Mouse (Mus musculus): ENCODE measurements at regions not wholly inside any gene's neighbourhood (a gene's known extent, or its start where the extent isn't known, plus 50 kb on each side); places are given as distances from the start of the nearest gene placed in this dataset.

DNA sequence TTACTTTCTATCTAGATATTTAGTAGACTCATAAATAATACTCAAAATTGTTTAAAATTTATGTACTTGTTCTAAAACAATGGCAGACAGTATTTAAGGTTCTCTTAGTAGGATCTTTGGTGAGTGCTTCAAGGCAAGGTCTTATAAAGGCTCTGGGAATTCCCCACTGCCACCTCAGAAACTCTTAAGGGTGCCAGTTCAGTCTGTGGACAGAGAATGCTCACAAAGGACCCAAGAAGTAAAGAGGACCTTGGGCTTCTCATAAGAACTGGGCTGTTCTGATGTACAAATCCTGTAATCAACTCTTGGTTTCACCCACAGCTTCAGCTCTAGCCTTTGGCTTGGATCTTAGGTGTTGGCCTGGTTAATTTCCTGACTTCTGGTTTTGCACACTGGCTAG, 358.8 kb upstream of the Zeb2 start:
- Histone ChIP-seq H3K36me3 (no peaks in the 10 kb centered on the region), H3K4me1 (no peaks in the 10 kb centered on the region), H3K9ac (no peak overlapping the region), H3K9me3 (no peaks in the 10 kb centered on the region), H3K27me3 (no peaks in the 10 kb centered on the region), H3K4me2 (replicated peaks) (no peak overlapping the region), H3K27ac (no peak overlapping the region), H3K4me3 (no peak overlapping the region)
- ATAC-seq (ENCODE audit: low FRiP score, low read depth): no peak

DNA sequence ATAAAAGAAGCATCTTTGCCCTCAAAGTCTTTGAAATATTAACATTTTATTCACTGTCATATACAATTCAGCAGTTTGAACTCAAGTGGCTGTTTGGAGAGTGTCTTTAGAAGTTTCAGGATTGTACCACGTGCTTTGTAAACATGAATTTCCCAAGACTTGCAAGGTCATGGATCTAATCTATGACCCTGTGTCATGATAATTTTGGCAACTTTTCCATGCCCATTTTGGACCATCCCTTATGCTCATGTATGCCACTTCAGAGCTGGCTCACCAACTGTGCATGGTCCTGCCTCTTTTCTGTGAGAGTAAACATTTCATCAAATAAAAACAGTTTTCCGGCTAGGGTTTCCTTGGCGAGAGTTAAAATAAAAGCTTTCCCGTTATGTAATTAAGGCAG, 347.1 kb upstream of the Zeb2 start:
- no peaks in the 10 kb centered on the region for H3K9me3 ChIP-seq
- 82% methylated on average over 4 of the region's 4 CpGs for WGBS
- no peaks in the 10 kb centered on the region for H3K27me3 ChIP-seq
- H3K27ac ChIP-seq: no peak overlapping the region
- H3K9ac ChIP-seq: no peak overlapping the region
- no peak overlapping the region for H3K4me2 ChIP-seq (replicated peaks)
- no peak for ATAC-seq (ENCODE audit: low FRiP score, low read depth)
- no peaks in the 10 kb centered on the region for H3K36me3 ChIP-seq
- no peak overlapping the region for H3K4me3 ChIP-seq
- no peaks in the 10 kb centered on the region for H3K4me1 ChIP-seq

DNA sequence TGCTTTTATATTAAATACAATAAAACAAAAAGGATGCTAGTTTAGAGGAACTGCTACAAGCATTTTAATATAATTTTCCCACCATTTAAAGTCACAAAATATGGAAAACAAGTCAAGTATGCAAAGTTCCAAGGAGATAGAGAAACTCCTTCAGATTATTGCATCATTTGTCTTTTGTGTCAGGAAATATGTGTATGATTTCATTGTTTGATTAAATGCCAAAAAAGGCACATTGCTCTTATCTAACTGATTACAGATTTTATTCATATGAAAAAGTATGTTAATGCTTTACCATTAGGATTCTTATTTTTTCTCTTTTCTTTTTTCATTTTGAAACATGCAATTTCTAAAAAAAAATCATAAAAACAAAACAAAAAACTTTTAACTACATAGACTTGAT, 342.2 kb upstream of the Zeb2 start:
- ATAC-seq (ENCODE audit: low FRiP score, low read depth): no peak
- no peak overlapping the region for H3K4me3 ChIP-seq
- H3K4me1 ChIP-seq: no peaks in the 10 kb centered on the region
- no peaks in the 10 kb centered on the region for H3K36me3 ChIP-seq
- no peaks in the 10 kb centered on the region for H3K27me3 ChIP-seq
- no peak overlapping the region for H3K4me2 ChIP-seq (replicated peaks)
- H3K9ac ChIP-seq: no peak overlapping the region
- no peak overlapping the region for H3K27ac ChIP-seq
- no peaks in the 10 kb centered on the region for H3K9me3 ChIP-seq

DNA sequence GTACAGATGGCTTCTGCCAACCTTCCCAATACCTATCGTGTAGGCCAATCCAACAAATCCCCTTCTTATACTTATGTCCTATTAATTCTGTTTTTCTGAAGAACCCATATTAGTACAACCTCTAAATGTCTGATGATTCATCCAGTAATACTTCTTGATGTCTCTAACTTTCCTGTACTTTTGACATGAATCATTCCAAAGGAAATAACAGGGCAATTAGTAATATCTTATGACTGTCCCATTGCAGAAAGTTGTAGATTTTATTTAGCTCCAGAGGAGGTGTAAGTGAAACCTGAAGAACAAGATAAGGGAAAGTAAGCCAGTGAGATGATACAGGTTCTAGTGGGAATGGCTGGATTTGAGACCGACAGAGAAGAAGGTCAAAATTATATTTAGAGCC, 337.6 kb upstream of the Zeb2 start:
- ATAC-seq (ENCODE audit: low FRiP score, low read depth): no peak
- no peaks in the 10 kb centered on the region for H3K36me3 ChIP-seq
- H3K27me3 ChIP-seq: no peaks in the 10 kb centered on the region
- H3K27ac ChIP-seq: no peak overlapping the region
- H3K9me3 ChIP-seq: no peaks in the 10 kb centered on the region
- no peak overlapping the region for H3K4me3 ChIP-seq
- no peaks in the 10 kb centered on the region for H3K4me1 ChIP-seq
- no peak overlapping the region for H3K4me2 ChIP-seq (replicated peaks)
- 93% methylated on average over 2 of the region's 2 CpGs for WGBS
- no peak overlapping the region for H3K9ac ChIP-seq

DNA sequence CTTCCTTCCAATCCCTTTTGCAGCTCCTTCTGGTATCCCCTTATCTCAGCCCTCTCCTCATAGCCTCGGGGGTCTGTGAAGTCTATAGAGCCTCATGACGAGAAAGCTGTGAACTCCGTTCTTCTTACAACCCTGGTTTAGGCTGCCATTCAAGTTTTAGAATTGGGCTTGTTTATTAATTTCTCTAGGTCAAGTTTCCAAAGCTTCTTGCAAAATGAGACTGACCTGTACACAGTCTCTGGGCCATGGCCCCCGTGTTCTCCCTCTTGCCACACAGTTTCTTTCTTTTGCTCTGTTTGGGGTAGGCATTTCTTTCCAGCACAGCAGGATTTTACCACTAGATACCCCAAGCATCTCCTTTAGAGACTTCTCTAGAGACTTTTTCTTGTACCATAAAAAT, 322.0 kb upstream of the Zeb2 start:
- no peak for ATAC-seq (ENCODE audit: low FRiP score, low read depth)
- H3K4me3 ChIP-seq: no peak overlapping the region
- no peaks in the 10 kb centered on the region for H3K36me3 ChIP-seq
- H3K27ac ChIP-seq: no peak overlapping the region
- H3K27me3 ChIP-seq: no peaks in the 10 kb centered on the region
- no peaks in the 10 kb centered on the region for H3K9me3 ChIP-seq
- no peak overlapping the region for H3K4me2 ChIP-seq (replicated peaks)
- peaks cover 19% of the 10 kb centered on the region for H3K4me1 ChIP-seq
- WGBS: 69% methylated on average over 4 of the region's 4 CpGs
- no peak overlapping the region for H3K9ac ChIP-seq

DNA sequence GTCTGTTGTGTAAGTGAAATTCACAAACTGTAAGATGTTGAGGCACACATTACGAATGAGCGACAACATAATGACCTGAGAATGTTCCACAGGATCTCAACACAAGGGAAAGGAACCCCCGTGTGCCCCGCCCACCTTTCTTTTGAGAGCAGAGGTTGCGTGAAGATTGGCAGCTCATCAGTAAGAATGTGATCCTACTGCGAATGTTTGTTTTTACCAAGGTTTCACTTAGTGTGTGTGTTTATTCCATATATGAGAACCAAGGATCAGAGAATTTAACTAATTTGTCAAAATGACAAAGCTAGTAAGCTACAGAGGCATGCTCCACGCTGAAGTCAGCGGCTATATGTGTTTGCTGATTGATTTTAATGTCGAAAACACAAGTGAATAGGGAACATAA, 321.5 kb upstream of the Zeb2 start:
- no peak overlapping the region for H3K9ac ChIP-seq
- no peak overlapping the region for H3K4me2 ChIP-seq (replicated peaks)
- 81% methylated on average over 9 of the region's 9 CpGs for WGBS
- no peaks in the 10 kb centered on the region for H3K36me3 ChIP-seq
- H3K4me3 ChIP-seq: no peak overlapping the region
- peaks cover 20% of the 10 kb centered on the region for H3K4me1 ChIP-seq
- no peak overlapping the region for H3K27ac ChIP-seq
- H3K27me3 ChIP-seq: no peaks in the 10 kb centered on the region
- H3K9me3 ChIP-seq: no peaks in the 10 kb centered on the region
- ATAC-seq (ENCODE audit: low FRiP score, low read depth): no peak

DNA sequence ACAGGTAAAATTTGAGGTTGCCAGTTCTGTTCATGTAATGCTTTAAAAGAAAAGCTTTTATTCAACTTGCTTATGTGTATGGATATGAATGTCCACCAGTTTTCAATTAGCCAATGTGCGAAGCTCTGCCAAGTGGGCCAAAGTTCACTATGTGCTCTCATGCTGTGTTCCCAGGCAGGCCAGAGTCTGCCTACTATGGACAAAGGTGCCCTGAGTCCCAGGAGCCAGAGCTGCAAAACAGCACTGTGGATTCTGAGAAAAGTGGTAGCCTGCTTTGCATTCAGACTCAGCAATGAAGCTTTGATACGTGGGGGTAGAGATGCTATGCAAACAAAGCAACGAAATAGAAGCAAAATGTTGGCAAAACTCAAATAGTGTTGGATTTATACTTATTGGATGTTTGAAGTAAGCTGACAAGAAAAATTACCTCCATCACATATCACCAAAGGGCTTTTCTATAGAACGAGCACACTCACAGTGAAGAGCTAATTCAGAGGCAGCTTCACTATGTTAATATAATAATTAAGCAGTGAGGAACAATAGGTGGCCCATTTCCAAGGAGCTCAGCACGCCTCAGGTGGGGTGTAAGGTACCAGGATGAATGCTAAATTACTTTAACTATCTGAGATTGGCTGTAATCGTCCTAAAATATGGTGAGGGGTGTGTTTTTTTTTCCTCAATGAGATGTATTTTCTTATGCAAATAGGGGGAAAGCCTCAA, 318.2 kb upstream of the Zeb2 start:
- Histone ChIP-seq H3K36me3 (no peaks in the 10 kb centered on the region), H3K27ac (no peak overlapping the region), H3K4me1 (peaks cover 20% of the 10 kb centered on the region), H3K9me3 (no peaks in the 10 kb centered on the region), H3K4me3 (no peak overlapping the region), H3K9ac (no peak overlapping the region), H3K27me3 (no peaks in the 10 kb centered on the region), H3K4me2 (replicated peaks) (no peak overlapping the region)
- ATAC-seq (ENCODE audit: low FRiP score, low read depth): no peak
- 40% methylated on average over 6 of the region's 6 CpGs for WGBS

DNA sequence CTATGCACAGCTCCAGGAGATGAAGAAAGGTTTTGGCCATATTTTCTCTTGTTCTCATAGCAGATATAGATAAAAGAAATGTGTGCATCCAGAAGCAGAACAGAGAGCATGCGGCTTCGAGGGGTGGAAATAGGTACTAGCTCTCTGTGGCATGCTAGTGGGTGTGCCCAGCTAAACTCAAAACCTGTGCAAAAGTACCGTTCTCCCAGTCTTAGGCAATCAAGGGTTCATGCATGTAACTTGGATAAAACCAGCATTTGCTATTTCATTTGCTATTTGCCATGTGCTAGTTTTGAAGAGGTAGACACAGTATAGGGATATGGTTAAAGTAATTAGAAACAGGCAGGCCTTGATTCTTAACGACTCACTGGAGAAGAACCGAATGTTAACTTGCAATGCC, 317.6 kb upstream of the Zeb2 start:
- Histone ChIP-seq H3K4me3 (no peak overlapping the region), H3K4me1 (peaks cover 20% of the 10 kb centered on the region), H3K9ac (no peak overlapping the region), H3K27ac (no peak overlapping the region), H3K27me3 (no peaks in the 10 kb centered on the region), H3K9me3 (no peaks in the 10 kb centered on the region), H3K4me2 (replicated peaks) (no peak overlapping the region), H3K36me3 (no peaks in the 10 kb centered on the region)
- ATAC-seq (ENCODE audit: low FRiP score, low read depth): 0 out of 2 replicates have a peak, but pooled peaks have one; percentile 57
- WGBS: 37% methylated on average over 5 of the region's 5 CpGs

DNA sequence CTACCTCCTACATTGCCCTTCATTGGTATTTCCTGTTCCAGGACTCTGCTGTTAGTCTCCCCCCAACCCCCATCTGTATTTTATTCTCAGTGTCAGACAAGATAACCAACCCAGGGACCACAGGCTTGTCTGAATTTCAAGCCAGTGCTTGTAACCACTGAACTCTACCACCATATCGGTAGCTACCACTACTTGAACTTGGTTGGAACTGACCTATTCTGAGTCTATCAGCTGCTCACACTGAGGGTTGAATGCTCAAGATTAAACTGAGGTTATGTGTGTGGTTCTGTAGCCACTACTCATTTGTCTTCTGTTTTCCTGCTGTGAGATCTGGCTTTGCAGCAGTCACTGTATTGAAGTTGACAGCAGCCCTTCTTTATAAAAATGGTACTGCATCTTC, 317.0 kb upstream of the Zeb2 start:
- 92% methylated on average over 1 of the region's 1 CpGs for WGBS
- H3K27me3 ChIP-seq: no peaks in the 10 kb centered on the region
- no peak overlapping the region for H3K9ac ChIP-seq
- H3K4me2 ChIP-seq (replicated peaks): no peak overlapping the region
- H3K36me3 ChIP-seq: no peaks in the 10 kb centered on the region
- H3K9me3 ChIP-seq: no peaks in the 10 kb centered on the region
- no peak overlapping the region for H3K4me3 ChIP-seq
- no peak for ATAC-seq (ENCODE audit: low FRiP score, low read depth)
- no peak overlapping the region for H3K27ac ChIP-seq
- peaks cover 20% of the 10 kb centered on the region for H3K4me1 ChIP-seq

DNA sequence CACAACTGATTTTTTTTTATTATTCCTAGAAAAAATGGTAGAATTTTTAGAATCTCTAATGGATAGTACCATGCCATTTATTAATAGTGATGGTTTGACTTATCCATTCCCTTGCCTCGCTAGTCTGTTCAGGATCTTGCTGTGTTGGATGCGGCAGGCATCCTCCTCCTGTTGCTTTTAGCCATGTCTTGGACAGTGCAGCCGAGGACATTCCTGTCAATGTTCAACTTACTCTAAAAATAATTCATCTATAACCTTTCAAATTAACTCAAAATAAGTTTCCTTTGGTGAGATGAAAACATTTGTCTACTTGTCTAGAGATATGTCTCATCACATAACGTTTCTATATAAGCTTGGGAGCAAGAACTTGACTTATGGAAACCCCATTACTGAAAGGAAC, 314.2 kb upstream of the Zeb2 start:
- 86% methylated on average over 4 of the region's 4 CpGs for WGBS

DNA sequence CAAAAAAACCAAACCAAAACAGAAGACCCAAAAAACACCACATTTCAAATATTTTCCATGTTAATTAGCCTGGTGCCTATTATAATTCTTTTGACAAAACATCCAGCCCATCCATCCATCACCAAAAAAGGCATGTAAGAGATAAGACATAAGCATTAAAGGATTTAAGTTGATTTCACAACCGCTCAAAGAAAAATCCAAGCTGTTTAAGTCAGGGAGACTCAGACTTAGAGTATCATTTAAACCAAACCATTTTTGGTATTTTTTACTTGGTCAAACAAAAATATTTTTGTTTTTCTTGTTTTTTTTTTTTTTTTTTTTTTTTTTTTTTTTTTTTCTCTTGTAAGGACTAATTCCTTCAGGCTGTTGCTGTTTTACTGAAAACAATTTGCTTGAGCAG, 304.6 kb upstream of the Zeb2 start:
- no peaks in the 10 kb centered on the region for H3K27me3 ChIP-seq
- H3K9ac ChIP-seq: no peak overlapping the region
- no peaks in the 10 kb centered on the region for H3K4me1 ChIP-seq
- no peak for ATAC-seq (ENCODE audit: low FRiP score, low read depth)
- no peaks in the 10 kb centered on the region for H3K9me3 ChIP-seq
- no peak overlapping the region for H3K27ac ChIP-seq
- H3K4me3 ChIP-seq: no peak overlapping the region
- H3K4me2 ChIP-seq (replicated peaks): no peak overlapping the region
- 90% methylated on average over 1 of the region's 1 CpGs for WGBS
- H3K36me3 ChIP-seq: no peaks in the 10 kb centered on the region

More for the DNA sequence above, 314.2 kb upstream of the Zeb2 start:
- H3K4me1 ChIP-seq: peaks cover 20% of the 10 kb centered on the region
- no peak overlapping the region for H3K4me2 ChIP-seq (replicated peaks)
- no peak overlapping the region for H3K4me3 ChIP-seq
- no peaks in the 10 kb centered on the region for H3K36me3 ChIP-seq
- H3K27ac ChIP-seq: no peak overlapping the region
- no peak for ATAC-seq (ENCODE audit: low FRiP score, low read depth)
- no peaks in the 10 kb centered on the region for H3K9me3 ChIP-seq
- H3K9ac ChIP-seq: no peak overlapping the region
- H3K27me3 ChIP-seq: no peaks in the 10 kb centered on the region

DNA sequence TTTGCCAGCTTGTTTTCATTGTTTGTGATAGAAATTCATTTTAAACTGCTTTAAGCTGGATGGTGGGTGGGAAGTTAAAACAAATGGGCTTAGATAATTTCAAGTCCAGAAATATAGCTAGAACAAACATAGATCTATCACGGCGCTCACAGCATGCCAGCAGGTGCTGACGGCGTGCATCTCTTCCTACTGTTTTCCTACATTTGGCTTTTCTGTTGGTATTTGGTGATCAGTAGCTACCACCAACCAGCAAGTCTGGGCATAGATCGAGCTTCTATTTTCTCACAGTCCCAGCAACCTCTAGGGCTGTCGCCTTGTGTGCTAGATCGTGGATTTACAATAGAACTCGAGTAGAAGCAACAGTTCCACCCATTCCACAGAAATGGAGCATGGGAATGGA, 290.9 kb upstream of the Zeb2 start:
- no peak for ATAC-seq (ENCODE audit: low FRiP score, low read depth)
- Histone ChIP-seq H3K36me3 (no peaks in the 10 kb centered on the region), H3K4me3 (no peak overlapping the region), H3K9ac (no peak overlapping the region), H3K9me3 (no peaks in the 10 kb centered on the region), H3K4me2 (replicated peaks) (no peak overlapping the region), H3K27me3 (no peaks in the 10 kb centered on the region), H3K27ac (no peak overlapping the region), H3K4me1 (peaks cover 22% of the 10 kb centered on the region)
- 92% methylated on average over 8 of the region's 8 CpGs for WGBS

DNA sequence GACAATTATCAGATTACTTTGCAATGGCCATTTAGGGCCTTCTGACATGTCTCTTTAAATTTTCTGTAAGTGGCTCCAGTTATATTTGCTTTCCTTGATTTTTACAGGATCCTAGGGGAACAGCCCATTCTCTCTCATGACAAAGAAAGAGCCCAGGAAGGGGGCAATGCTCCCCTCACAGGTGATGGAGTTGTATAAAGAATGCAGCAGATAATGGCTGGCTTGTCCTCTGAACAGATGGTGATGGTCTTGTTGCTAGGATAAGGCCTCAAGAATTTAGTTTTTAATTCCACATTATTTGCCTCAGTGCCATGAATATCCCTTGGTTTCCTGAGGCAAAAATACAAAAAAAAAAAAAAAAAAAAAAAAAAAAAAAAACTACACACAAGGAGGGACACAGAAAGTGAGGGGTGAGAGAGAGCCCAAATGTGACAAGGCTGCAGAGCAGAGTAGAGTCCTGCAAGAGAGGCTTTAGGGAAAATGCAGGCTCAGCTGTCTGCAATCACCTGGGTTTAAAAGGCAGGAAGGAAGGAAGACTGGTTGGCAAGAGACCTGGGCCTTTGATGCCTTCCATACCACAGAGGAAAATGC, 272.8 kb upstream of the Zeb2 start:
- ATAC-seq (ENCODE audit: low FRiP score, low read depth): no peak
- Histone ChIP-seq H3K9me3 (no peaks in the 10 kb centered on the region), H3K4me1 (0 out of 2 replicates have a peak, but pooled peaks cover 3% of the 10 kb centered on the region), H3K4me2 (replicated peaks) (no peak overlapping the region), H3K9ac (no peak overlapping the region), H3K27me3 (no peaks in the 10 kb centered on the region), H3K4me3 (no peak overlapping the region), H3K36me3 (no peaks in the 10 kb centered on the region), H3K27ac (no peak overlapping the region)
